Mouse (Mus musculus) monocyte, adult 59 days (primary cell): Measurements from ENCODE around the gene Stk33. TPM values are rescaled to one million over a fixed set of nuclear protein-coding genes. Genes with fewer than 3 reads are reported as not detected.

Experiments used
- total RNA-seq, 2 experiments: library from RNA; stranded (reverse); gene quantifications; one replicate each; pipeline ENCODE4 v1.2.4; 2023

Gene Stk33
- total RNA-seq = not detected

DNA sequence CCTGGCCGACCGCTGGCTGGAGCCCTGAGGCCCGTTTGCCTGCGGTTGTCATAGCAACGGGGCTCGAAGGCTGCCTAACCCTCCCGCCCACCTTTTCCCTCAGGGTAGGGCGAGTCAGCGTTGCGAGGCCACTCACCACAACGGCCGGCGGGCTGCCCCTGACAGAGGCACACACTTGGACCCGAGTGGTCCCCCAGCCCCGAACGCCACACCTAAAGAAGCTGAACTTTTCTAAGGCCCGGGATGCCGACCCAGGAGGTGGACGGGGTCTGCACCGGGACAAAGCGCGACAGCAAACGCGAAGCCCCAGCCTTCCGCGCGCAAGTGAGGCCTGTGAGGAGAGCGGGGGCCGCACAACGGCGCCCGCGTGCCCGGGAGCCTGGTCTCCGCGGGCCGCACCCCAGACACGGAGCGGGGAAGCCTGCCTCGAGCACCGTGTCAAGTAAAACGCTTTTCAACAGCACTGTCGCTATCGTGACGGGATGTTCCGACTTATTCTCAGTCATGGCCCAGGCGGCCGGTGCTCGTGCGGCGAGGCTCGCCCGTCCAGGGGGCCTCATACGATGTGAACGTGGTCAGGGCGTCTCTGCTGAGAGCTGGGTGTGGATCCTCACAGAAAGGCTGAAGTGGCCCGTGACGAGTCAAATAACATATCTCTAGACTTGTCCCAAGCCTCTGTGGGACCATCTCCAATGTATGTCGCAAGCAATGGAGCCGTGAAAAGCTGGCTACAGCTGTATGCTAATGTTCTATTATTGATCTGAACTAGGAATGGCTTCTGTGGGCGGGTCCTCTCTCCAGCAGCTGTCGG lies at the start of gene Stk33:
Gene Stk33, minus strand, starts transcription at position 301 of the 811 bp plus-strand sequence.

Other genes with a start within 250 kb of the Stk33 start
- under 1 TPM; 0.18 to 0.24 TPM for gene Trim66, start 69.1 kb upstream of the Stk33 start, total RNA-seq
- 100 to 1,000 TPM; 343 to 461 TPM for gene Rpl27a, start 80.1 kb upstream of the Stk33 start, total RNA-seq